ENCODE assay signal across 11 mouse cellular contexts in the genomic region with DNA sequence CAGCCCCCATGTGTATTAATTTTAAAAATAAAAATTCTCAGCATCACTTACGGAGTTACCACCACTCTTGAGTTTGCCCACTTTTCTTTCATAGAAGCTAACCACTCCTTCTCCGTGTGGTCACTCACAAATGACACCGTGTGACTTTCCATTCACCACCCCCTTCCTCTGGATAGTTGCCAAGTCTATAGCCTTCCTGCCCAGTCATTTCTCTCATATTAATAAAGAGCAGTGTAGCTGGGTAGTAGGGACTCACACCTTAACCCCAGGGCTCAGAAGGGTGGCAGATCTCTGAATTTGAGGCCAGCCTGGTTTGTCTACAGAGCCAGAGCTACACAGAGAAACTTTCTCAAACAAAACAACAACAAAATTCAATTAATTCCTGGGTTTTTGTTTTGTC. TPM values are rescaled to one million over a fixed set of nuclear protein-coding genes. Genes with fewer than 3 reads are reported as not detected.
DNase-seq lines count a peak whose midpoint lies in the region; ATAC-seq and TF ChIP-seq lines count a peak whose summit lies in the region.
"Had no signal": no experiment of that assay in that cellular context is flagged by ENCODE, and none has a peak within 500 bp of the region (broad histone marks: within the 10 kb centered on the region; RNA-seq: fewer than 3 reads in every experiment).

No protein-coding gene starts in this region.

- DNase-seq in adrenal gland, postnatal 36 days = peak; percentile 40 to 44
- DNase-seq in adrenal gland, postnatal 4 days (ENCODE audit: low spot score in 2 of 2) = no peak
- DNase-seq in layer of hippocampus, adult 2 months (ENCODE audit: low spot score in 2 of 2) = no peak
- no peak for DNase-seq in layer of hippocampus, adult 8-10 months (ENCODE audit: low spot score in 2 of 2)
- DNase-seq in heart, postnatal 0 days (ENCODE audit: low spot score) = peak; percentile 49
- DNase-seq in embryo, embryonic 11 days = no peak
- DNase-seq in urinary bladder, postnatal 14 days (ENCODE audit: low spot score) = no peak

- peak overlapping the region; percentile 12; the same call in 1 of the 2 replicates for H3K4me2 ChIP-seq in heart, postnatal 0 days (ENCODE audit: low read depth, low read length)
- H3K4me2 ChIP-seq: embryonic facial prominence, embryonic 13.5 days; hindbrain, embryonic 12.5 days had no signal

- ATAC-seq in heart, postnatal 0 days (ENCODE audit: insufficient read depth, low read depth) = no peak
- 0 out of 2 replicates have a peak, but pooled peaks have one; percentile 15 for ATAC-seq in monocyte, adult 5-6 weeks (replicated peaks; ENCODE audit: insufficient number of reproducible peaks, low FRiP score, low TSS enrichment, poor library complexity, severe bottlenecking)

- H3K27ac ChIP-seq in layer of hippocampus, adult 2 months = peak overlapping the region; percentile 73
- H3K27ac ChIP-seq in heart, postnatal 0 days (ENCODE audit: low read depth) = peak overlapping the region; percentile 32; the same call in 1 of the 2 replicates
- H3K27ac ChIP-seq: embryonic facial prominence, embryonic 13.5 days; hindbrain, embryonic 12.5 days; liver, embryonic 14.5 days had no signal

- H3K36me3 ChIP-seq in heart, postnatal 0 days (replicated peaks; ENCODE audit: control insufficient read depth, insufficient read depth, low read length) = peaks cover 18% of the 10 kb centered on the region

- H3K9me3 ChIP-seq in heart, postnatal 0 days (replicated peaks; ENCODE audit: control insufficient read depth, low read length) = no peaks in the 10 kb centered on the region
- H3K9me3 ChIP-seq: embryonic facial prominence, embryonic 13.5 days; hindbrain, embryonic 12.5 days had no signal

- peaks cover 38% of the 10 kb centered on the region for H3K4me1 ChIP-seq in heart, postnatal 0 days (ENCODE audit: control insufficient read depth, insufficient read depth)

- H3K4me3 ChIP-seq in layer of hippocampus, adult 2 months = no peak overlapping the region
- no peak overlapping the region for H3K4me3 ChIP-seq in heart, postnatal 0 days (ENCODE audit: low read depth, low read length)
- H3K4me3 ChIP-seq: embryonic facial prominence, embryonic 13.5 days; hindbrain, embryonic 12.5 days had no signal

- no peaks in the 10 kb centered on the region for H3K27me3 ChIP-seq in heart, postnatal 0 days (ENCODE audit: control insufficient read depth, insufficient read depth, low read length)
- H3K27me3 ChIP-seq: embryonic facial prominence, embryonic 13.5 days; hindbrain, embryonic 12.5 days had no signal

- no peak overlapping the region for H3K9ac ChIP-seq in heart, postnatal 0 days (replicated peaks; ENCODE audit: low read depth, low read length)
- H3K9ac ChIP-seq: embryonic facial prominence, embryonic 13.5 days; hindbrain, embryonic 12.5 days; liver, embryonic 14.5 days had no signal

- no peak for TF ChIP-seq EP300 in heart, postnatal 0 days (IDR thresholded peaks at IDR 0.05; ENCODE audit: low read depth)

- no peak for TF ChIP-seq CTCF in layer of hippocampus, adult 2 months (conservative IDR thresholded peaks at IDR 0.05)
- no peak for TF ChIP-seq CTCF in heart, postnatal 0 days (IDR thresholded peaks at IDR 0.05; ENCODE audit: low read depth)

- 24% methylated on average over 3 of the region's 3 CpGs for WGBS in heart, postnatal 0 days

RNA-seq across cellular contexts. Expression of gene Thrap3, which starts 5.1 kb away (rescaled TPM):
- 100 to 1,000 TPM; 186 to 192 TPM for total RNA-seq in adrenal gland, postnatal 36 days (2021)
- total RNA-seq in adrenal gland, postnatal 4 days (2021) = 100 to 1,000 TPM; 319 to 332 TPM
- total RNA-seq in layer of hippocampus, adult 2 months (2021) = 100 to 1,000 TPM; 150 to 166 TPM
- 100 to 1,000 TPM; 151 to 172 (median 170) TPM for total RNA-seq in layer of hippocampus, adult 8-10 months (2022)
- 84.1 and 121 TPM in 2 replicates for total RNA-seq in heart, postnatal 0 days (2014; rRNA removed; ENCODE audit: low replicate concordance)
- polyA plus RNA-seq in heart, postnatal 0 days (2015; fragmentation: Nextera tagmentation; extraction: Ambion mirVana) = 86.1 and 96.7 TPM in 2 replicates
- total RNA-seq in monocyte, adult 5-6 weeks (2017) = 431 to 662 TPM (median 493 TPM) in 3 replicates

RNA-seq across cellular contexts. Expression of gene Sh3d21, which starts 34.2 kb away (rescaled TPM):
- 1 to 10 TPM; 2.9 to 3.8 TPM for total RNA-seq in adrenal gland, postnatal 36 days (2021)
- 1 to 10 TPM; 4.2 to 4.3 TPM for total RNA-seq in adrenal gland, postnatal 4 days (2021)
- total RNA-seq in layer of hippocampus, adult 2 months (2021) = under 1 TPM; 0.59 to 0.81 TPM
- total RNA-seq in layer of hippocampus, adult 8-10 months (2022) = 1 to 10 TPM in 3 of 4 experiments, under 1 TPM in 1; 0.68 to 1.3 (median 1.1) TPM
- total RNA-seq in heart, postnatal 0 days (2014; rRNA removed; ENCODE audit: low replicate concordance) = 2.6 TPM in 1 of 2 replicates, not detected in the other
- polyA plus RNA-seq in heart, postnatal 0 days (2015; fragmentation: Nextera tagmentation; extraction: Ambion mirVana) = 2.2 and 2.6 TPM in 2 replicates
- total RNA-seq in monocyte, adult 5-6 weeks (2017) = 0.19 to 1.3 TPM in 2 of 3 replicates, not detected in the other

RNA-seq across cellular contexts. Expression of gene Eva1b, which starts 49.9 kb away (rescaled TPM):
- total RNA-seq in adrenal gland, postnatal 36 days (2021) = 10 to 100 TPM; 24.1 to 29.0 TPM
- 10 to 100 TPM; 67.2 to 69.6 TPM for total RNA-seq in adrenal gland, postnatal 4 days (2021)
- total RNA-seq in layer of hippocampus, adult 2 months (2021) = 1 to 10 TPM; 3.3 to 3.6 TPM
- total RNA-seq in layer of hippocampus, adult 8-10 months (2022) = 1 to 10 TPM; 2.5 to 4.8 (median 3.3) TPM
- 53.1 and 69.1 TPM in 2 replicates for total RNA-seq in heart, postnatal 0 days (2014; rRNA removed; ENCODE audit: low replicate concordance)
- polyA plus RNA-seq in heart, postnatal 0 days (2015; fragmentation: Nextera tagmentation; extraction: Ambion mirVana) = 26.8 and 28.5 TPM in 2 replicates
- total RNA-seq in monocyte, adult 5-6 weeks (2017) = 1.2 to 2.6 TPM (median 2.5 TPM) in 3 replicates

RNA-seq across cellular contexts. Expression of gene Map7d1, which starts 58.7 kb away (rescaled TPM):
- 10 to 100 TPM; 47.7 to 84.9 TPM for total RNA-seq in adrenal gland, postnatal 36 days (2021)
- total RNA-seq in adrenal gland, postnatal 4 days (2021) = 10 to 100 TPM; 64.1 to 70.7 TPM
- total RNA-seq in layer of hippocampus, adult 2 months (2021) = 100 to 1,000 TPM; 246 to 249 TPM
- 100 to 1,000 TPM; 240 to 257 (median 248) TPM for total RNA-seq in layer of hippocampus, adult 8-10 months (2022)
- total RNA-seq in heart, postnatal 0 days (2014; rRNA removed; ENCODE audit: low replicate concordance) = 75.0 and 90.1 TPM in 2 replicates
- 35.2 and 37.5 TPM in 2 replicates for polyA plus RNA-seq in heart, postnatal 0 days (2015; fragmentation: Nextera tagmentation; extraction: Ambion mirVana)
- total RNA-seq in monocyte, adult 5-6 weeks (2017) = 103 to 151 TPM (median 107 TPM) in 3 replicates

Comparison
In these comparisons a context has a peak if more than half of its experiments do, and no peak if none do; other contexts are left out.
1. DNase-seq: peak in adrenal gland, postnatal 36 days (2 of 2) and heart, postnatal 0 days (single experiment); none in adrenal gland, postnatal 4 days (0 of 2), layer of hippocampus, adult 2 months (0 of 2), layer of hippocampus, adult 8-10 months (0 of 2), embryo, embryonic 11 days (single experiment) and urinary bladder, postnatal 14 days (single experiment).